Mouse (Mus musculus) forebrain, embryonic 10.5 days (tissue): Measurements from ENCODE around the gene Helq. TPM values are rescaled to one million over a fixed set of nuclear protein-coding genes. Genes with fewer than 3 reads are reported as not detected.

Experiments used
- DNase-seq: peaks from one replicate; pipeline ENCODE4 v3.0.0-alpha.2; 2017; ENCODE audit warnings: low spot score; ENCODE audit errors: extremely low spot score
- H3K27ac ChIP-seq: fragments of 300-500 bp; sonication (generic); 2 replicates; pipeline ENCODE4 v1.5.1; 2016; ENCODE audit warnings: mild to moderate bottlenecking
- H3K27me3 ChIP-seq: fragments of 300-500 bp; sonication (generic); 2 replicates; pipeline ENCODE4 v1.6.1; 2016; ENCODE audit warnings: mild to moderate bottlenecking; ENCODE audit not compliant: poor library complexity, severe bottlenecking
- H3K36me3 ChIP-seq: fragments of 300-500 bp; sonication (generic); replicated peaks from 2 replicates; pipeline ENCODE4 v1.6.1; 2016; ENCODE audit warnings: mild to moderate bottlenecking, moderate library complexity
- H3K4me1 ChIP-seq: fragments of 300-500 bp; sonication (generic); 2 replicates; pipeline ENCODE4 v1.6.1; 2016
- H3K4me3 ChIP-seq: fragments of 300-500 bp; sonication (generic); 2 replicates; pipeline ENCODE4 v1.5.1; 2016; ENCODE audit warnings: mild to moderate bottlenecking, moderate library complexity
- H3K9me3 ChIP-seq: fragments of 300-500 bp; sonication (generic); 2 replicates; pipeline ENCODE4 v1.6.1; 2016; ENCODE audit warnings: mild to moderate bottlenecking, moderate library complexity
- WGBS: fragments of 180-500 bp; shearing (Covaris S2); methylation state at CpG from one replicate; pipeline ENCODE4 v1.1.7; 2016; 5-methylcytosine and 5-hydroxymethylcytosine counted together
- polyA plus RNA-seq: library from polyadenylated mRNA; unstranded; fragments of >200 nt; fragmentation: Nextera tagmentation; extraction: Ambion mirVana; gene quantifications from 2 replicates; pipeline ENCODE4 v1.2.1, GENCODE M21; 2016

Gene Helq
- polyA plus RNA-seq, 1 experiment from 2014 or later: 26.7 TPM

GRCm38 (mm10) chr5:100825975-100826374 lies 27.6 kb upstream of the Helq start:
- no peak for DNase-seq
- H3K4me3 ChIP-seq: no peak overlapping the region
- no peaks in the 10 kb centered on the region for H3K9me3 ChIP-seq
- WGBS: 32% methylated on average over 2 of the region's 2 CpGs
- H3K27me3 ChIP-seq: no peaks in the 10 kb centered on the region
- no peaks in the 10 kb centered on the region for H3K36me3 ChIP-seq
- H3K4me1 ChIP-seq: no peaks in the 10 kb centered on the region
- H3K27ac ChIP-seq: no peak overlapping the region

- WGBS: 91% methylated on average over 7 of the region's 7 CpGs
- Histone ChIP-seq H3K27ac (no peak overlapping the region), H3K4me3 (no peak overlapping the region), H3K9me3 (no peaks in the 10 kb centered on the region), H3K27me3 (no peaks in the 10 kb centered on the region), H3K36me3 (peaks cover 3% of the 10 kb centered on the region), H3K4me1 (peaks cover 13% of the 10 kb centered on the region)
- no peak for DNase-seq
These were observed 24.4 kb upstream of the Helq start for GRCm38 (mm10) chr5:100822826-100823225.

GRCm38 (mm10) chr5:100821375-100821774 lies 23.0 kb upstream of the Helq start:
- no peak for DNase-seq
- Histone ChIP-seq H3K4me3 (peak overlapping the region; percentile 94), H3K36me3 (peaks cover 17% of the 10 kb centered on the region), H3K9me3 (no peaks in the 10 kb centered on the region), H3K27me3 (no peaks in the 10 kb centered on the region), H3K4me1 (peaks cover 13% of the 10 kb centered on the region), H3K27ac (no peak overlapping the region)
- WGBS: 82% methylated on average over 8 of the region's 8 CpGs

- no peaks in the 10 kb centered on the region for H3K27me3 ChIP-seq
- peak; percentile 81 for DNase-seq
- H3K36me3 ChIP-seq: peaks cover 24% of the 10 kb centered on the region
- under 1% methylated on average over 63 of the region's 63 CpGs for WGBS
- peaks cover 13% of the 10 kb centered on the region for H3K4me1 ChIP-seq
- peak within 1 kb of the TSS; percentile 94 for H3K4me3 ChIP-seq
- H3K9me3 ChIP-seq: no peaks in the 10 kb centered on the region
- H3K27ac ChIP-seq: peak within 1 kb of the TSS; percentile 98
These were observed 22.2 kb upstream of the Helq start, which contains the start of gene Abraxas1 for GRCm38 (mm10) chr5:100820483-100821184. Gene Abraxas1 (minus strand): TSS chr5:100820965.

- H3K27ac ChIP-seq: peak overlapping the region; percentile 98
- DNase-seq: no peak
- H3K36me3 ChIP-seq: peaks cover 31% of the 10 kb centered on the region
- H3K4me3 ChIP-seq: peak overlapping the region; percentile 94
- peaks cover 13% of the 10 kb centered on the region for H3K4me1 ChIP-seq
- no peaks in the 10 kb centered on the region for H3K9me3 ChIP-seq
- H3K27me3 ChIP-seq: no peaks in the 10 kb centered on the region
- WGBS: 36% methylated on average over 16 of the region's 16 CpGs
These were observed 21.4 kb upstream of the Helq start for GRCm38 (mm10) chr5:100819568-100820480.

- no peak overlapping the region for H3K4me3 ChIP-seq
- H3K27ac ChIP-seq: no peak overlapping the region
- H3K36me3 ChIP-seq: peaks cover 43% of the 10 kb centered on the region
- no peak for DNase-seq
- H3K9me3 ChIP-seq: no peaks in the 10 kb centered on the region
- H3K27me3 ChIP-seq: no peaks in the 10 kb centered on the region
- peaks cover 13% of the 10 kb centered on the region for H3K4me1 ChIP-seq
- WGBS: 88% methylated on average over 4 of the region's 4 CpGs
These were observed 19.9 kb upstream of the Helq start for GRCm38 (mm10) chr5:100818341-100818740.

GRCm38 (mm10) chr5:100794084-100794483 lies 4.3 kb downstream of the Helq start:
- 86% methylated on average over 5 of the region's 5 CpGs for WGBS
- no peaks in the 10 kb centered on the region for H3K27me3 ChIP-seq
- no peak for DNase-seq
- peaks cover 14% of the 10 kb centered on the region for H3K4me1 ChIP-seq
- no peaks in the 10 kb centered on the region for H3K9me3 ChIP-seq
- H3K4me3 ChIP-seq: no peak overlapping the region
- no peak overlapping the region for H3K27ac ChIP-seq
- H3K36me3 ChIP-seq: peaks cover 77% of the 10 kb centered on the region

- Histone ChIP-seq H3K9me3 (no peaks in the 10 kb centered on the region), H3K27me3 (no peaks in the 10 kb centered on the region), H3K27ac (no peak overlapping the region), H3K4me1 (peaks cover 3% of the 10 kb centered on the region), H3K36me3 (peaks cover 95% of the 10 kb centered on the region), H3K4me3 (no peak overlapping the region)
- DNase-seq: no peak
- WGBS: 92% methylated on average over 7 of the region's 7 CpGs
These were observed 6.1 kb downstream of the Helq start for GRCm38 (mm10) chr5:100792261-100792660.

- no peaks in the 10 kb centered on the region for H3K9me3 ChIP-seq
- peaks cover 99% of the 10 kb centered on the region for H3K36me3 ChIP-seq
- no peak overlapping the region for H3K4me3 ChIP-seq
- 93% methylated on average over 9 of the region's 9 CpGs for WGBS
- no peaks in the 10 kb centered on the region for H3K4me1 ChIP-seq
- H3K27me3 ChIP-seq: no peaks in the 10 kb centered on the region
- DNase-seq: no peak
- no peak overlapping the region for H3K27ac ChIP-seq
These were observed 10.9 kb downstream of the Helq start for GRCm38 (mm10) chr5:100787527-100787926.

- Histone ChIP-seq H3K27me3 (no peaks in the 10 kb centered on the region), H3K4me3 (no peak overlapping the region), H3K36me3 (peaks cover 99% of the 10 kb centered on the region), H3K27ac (no peak overlapping the region), H3K4me1 (no peaks in the 10 kb centered on the region), H3K9me3 (no peaks in the 10 kb centered on the region)
- WGBS: 95% methylated on average over 13 of the region's 13 CpGs
- no peak for DNase-seq
These were observed 19.4 kb downstream of the Helq start for GRCm38 (mm10) chr5:100779002-100779401.

GRCm38 (mm10) chr5:100776900-100777299 lies 21.5 kb downstream of the Helq start:
- DNase-seq: no peak
- Histone ChIP-seq H3K27ac (no peak overlapping the region), H3K36me3 (peaks cover 99% of the 10 kb centered on the region), H3K4me1 (no peaks in the 10 kb centered on the region), H3K4me3 (no peak overlapping the region), H3K27me3 (no peaks in the 10 kb centered on the region), H3K9me3 (no peaks in the 10 kb centered on the region)
- WGBS: 96% methylated on average over 5 of the region's 5 CpGs

GRCm38 (mm10) chr5:100775778-100776404 lies 22.5 kb downstream of the Helq start:
- Histone ChIP-seq H3K4me1 (no peaks in the 10 kb centered on the region), H3K36me3 (peaks cover 99% of the 10 kb centered on the region), H3K27me3 (no peaks in the 10 kb centered on the region), H3K27ac (no peak overlapping the region), H3K9me3 (no peaks in the 10 kb centered on the region), H3K4me3 (no peak overlapping the region)
- DNase-seq: no peak
- 95% methylated on average over 13 of the region's 13 CpGs for WGBS
